Mouse (Mus musculus) olfactory bulb, adult 2 months (tissue): ENCODE measurements around the gene Rgs6.

ENCODE experiments used
- CTCF ChIP-seq: fragments of 200-500 bp; IDR thresholded peaks from 2 replicates; pipeline ENCODE4 v1.5.1; 2012; ENCODE audit warnings: low read depth, mild to moderate bottlenecking, low read length, moderate library complexity; ENCODE audit not compliant: insufficient read depth
- POLR2A ChIP-seq: fragments of 200-500 bp; IDR thresholded peaks from 2 replicates; pipeline ENCODE4 v1.6.1; 2012; ENCODE audit warnings: mild to moderate bottlenecking, low read depth, low read length, moderate library complexity; ENCODE audit not compliant: insufficient read depth

DNA sequence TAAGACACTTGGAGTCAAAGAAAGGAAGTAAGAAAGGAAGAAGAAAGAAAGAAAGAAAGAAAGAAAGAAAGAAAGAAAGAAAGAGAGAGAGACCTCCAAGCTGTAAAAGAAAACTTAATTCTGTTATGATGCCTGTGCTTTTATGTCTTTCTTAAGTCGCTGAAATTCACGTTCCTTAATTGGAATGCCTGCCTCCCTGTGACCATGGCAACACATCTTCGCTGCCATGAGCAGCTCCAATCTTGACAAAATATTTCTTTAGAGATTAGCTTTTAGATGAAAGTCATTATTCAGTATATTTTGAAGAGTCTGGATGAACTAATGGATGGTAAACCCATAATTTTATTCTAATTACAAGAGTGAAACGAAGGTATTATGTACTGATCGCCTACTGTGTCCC lies 83.5 kb downstream of the Rgs6 start:
- TF ChIP-seq CTCF (no peak), POLR2A (no peak)
